Mouse (Mus musculus) stomach, embryonic 15.5 days (tissue): ENCODE data around the gene Mtmr6. TPM values are rescaled to one million over a fixed set of nuclear protein-coding genes. Genes with fewer than 3 reads are reported as not detected.

Experiments
- ATAC-seq: fragments of 200-750 bp; cut with Nextera tagmentation; 2 replicates; pipeline ENCODE4 v1.8.0; 2017; ENCODE audit warnings: low read depth, moderate number of reproducible peaks, moderate TSS enrichment; ENCODE audit not compliant: insufficient read depth, low FRiP score
- H3K27ac ChIP-seq: fragments of 300-500 bp; sonication (generic); 2 replicates; pipeline ENCODE4 v1.5.1; 2015; ENCODE audit warnings: mild to moderate bottlenecking, inconsistent platforms
- H3K27me3 ChIP-seq: fragments of 300-500 bp; sonication (generic); replicated peaks from 2 replicates; pipeline ENCODE4 v1.6.1; 2015; ENCODE audit warnings: inconsistent platforms
- H3K36me3 ChIP-seq: fragments of 300-500 bp; sonication (generic); 2 replicates; pipeline ENCODE4 v1.6.1; 2015; ENCODE audit warnings: inconsistent platforms
- H3K4me1 ChIP-seq: fragments of 300-500 bp; sonication (generic); 2 replicates; pipeline ENCODE4 v1.6.1; 2015; ENCODE audit warnings: inconsistent platforms
- H3K4me2 ChIP-seq: fragments of 300-500 bp; sonication (generic); 2 replicates; pipeline ENCODE4 v1.6.1; 2015; ENCODE audit warnings: mild to moderate bottlenecking, inconsistent platforms
- H3K4me3 ChIP-seq: fragments of 300-500 bp; sonication (generic); replicated peaks from 2 replicates; pipeline ENCODE4 v1.5.1; 2015; ENCODE audit warnings: inconsistent platforms
- H3K9ac ChIP-seq: fragments of 300-500 bp; sonication (generic); 2 replicates; pipeline ENCODE4 v1.6.1; 2015; ENCODE audit warnings: inconsistent platforms
- H3K9me3 ChIP-seq: fragments of 300-500 bp; sonication (generic); 2 replicates; pipeline ENCODE4 v1.6.1; 2016; ENCODE audit warnings: inconsistent platforms
- WGBS: fragments of 180-500 bp; shearing (Covaris S2); methylation state at CpG from one replicate; pipeline ENCODE4 v1.1.7; 2015; 5-methylcytosine and 5-hydroxymethylcytosine counted together
- polyA plus RNA-seq: library from polyadenylated mRNA; unstranded; fragments of >200 nt; fragmentation: Nextera tagmentation; extraction: Ambion mirVana; gene quantifications from 2 replicates; pipeline ENCODE4 v1.2.1, GENCODE M21; 2015

Mtmr6 gene
- polyA plus RNA-seq, 1 experiment from 2014 or later: 31.5 TPM

DNA sequence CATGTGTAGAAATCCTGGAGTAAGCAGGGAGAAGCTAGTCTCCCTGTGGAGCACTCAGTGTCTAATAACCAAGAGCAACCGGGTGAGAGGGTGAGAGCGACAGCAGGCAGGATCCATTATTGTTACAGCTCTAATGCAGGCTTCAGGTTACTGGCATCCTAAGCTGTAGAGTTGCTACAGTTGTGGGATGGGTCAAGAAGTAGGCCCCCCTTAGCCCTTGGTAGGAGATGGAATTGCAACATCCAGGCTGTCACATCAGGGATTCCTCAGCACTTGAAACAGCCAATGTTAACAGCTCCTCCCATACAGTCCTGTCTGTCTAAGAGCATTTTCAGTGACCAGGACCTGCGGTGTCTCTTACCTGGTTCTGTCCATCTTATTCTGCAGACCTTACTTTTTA lies 8.7 kb upstream of the Mtmr6 start:
- H3K4me2 ChIP-seq: no peak overlapping the region
- H3K27ac ChIP-seq: no peak overlapping the region
- H3K9ac ChIP-seq: no peak overlapping the region
- WGBS: 32% methylated on average over 3 of the region's 3 CpGs
- H3K27me3 ChIP-seq: no peaks in the 10 kb centered on the region
- no peaks in the 10 kb centered on the region for H3K9me3 ChIP-seq
- no peaks in the 10 kb centered on the region for H3K36me3 ChIP-seq
- no peak overlapping the region for H3K4me3 ChIP-seq
- H3K4me1 ChIP-seq: peaks cover 5% of the 10 kb centered on the region
- no peak for ATAC-seq

DNA sequence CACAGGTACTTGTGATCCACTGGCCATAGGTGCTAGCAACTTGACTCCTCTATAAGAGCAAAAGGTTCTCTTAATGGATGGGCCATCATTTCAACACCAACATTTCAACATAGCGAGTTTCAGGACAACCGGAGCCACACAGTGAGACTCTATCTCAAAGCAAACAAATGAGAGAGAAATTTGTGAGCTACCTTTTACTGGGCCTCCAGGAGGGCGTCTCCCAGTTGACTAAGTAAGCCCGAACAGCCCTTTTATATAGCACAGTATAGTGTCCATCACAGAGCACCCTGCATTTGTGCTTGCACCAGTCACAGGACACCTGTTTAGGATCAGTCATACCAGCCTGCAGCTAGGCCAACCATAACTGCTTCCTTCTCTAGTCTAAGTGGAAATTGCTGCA lies 7.9 kb upstream of the Mtmr6 start:
- no peaks in the 10 kb centered on the region for H3K9me3 ChIP-seq
- H3K4me2 ChIP-seq: no peak overlapping the region
- ATAC-seq: peak; percentile 53; the same call in 1 of the 2 replicates
- no peak overlapping the region for H3K27ac ChIP-seq
- H3K4me1 ChIP-seq: peaks cover 5% of the 10 kb centered on the region
- no peak overlapping the region for H3K9ac ChIP-seq
- 56% methylated on average over 4 of the region's 4 CpGs for WGBS
- no peaks in the 10 kb centered on the region for H3K27me3 ChIP-seq
- no peaks in the 10 kb centered on the region for H3K36me3 ChIP-seq
- no peak overlapping the region for H3K4me3 ChIP-seq

DNA sequence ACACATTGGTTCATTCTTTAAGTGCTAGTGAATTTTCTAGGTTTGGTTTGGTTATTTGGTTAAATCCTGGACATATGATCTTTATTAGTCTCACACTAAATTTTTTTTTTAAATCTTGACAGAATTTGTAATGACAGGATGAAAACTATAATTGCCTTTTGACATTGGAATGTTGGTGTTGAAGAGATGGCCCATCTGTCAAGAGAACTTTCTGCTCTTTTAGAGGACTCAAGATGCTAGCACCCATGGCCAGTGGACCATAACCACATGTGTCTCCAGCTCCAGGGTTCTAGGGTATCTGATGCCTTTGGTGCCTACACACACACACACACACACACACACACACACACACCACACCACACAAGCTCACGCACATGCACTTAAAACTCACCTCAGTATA lies 7.2 kb upstream of the Mtmr6 start:
- H3K4me1 ChIP-seq: no peaks in the 10 kb centered on the region
- no peaks in the 10 kb centered on the region for H3K9me3 ChIP-seq
- WGBS: 86% methylated on average over 1 of the region's 1 CpGs
- H3K36me3 ChIP-seq: no peaks in the 10 kb centered on the region
- H3K27me3 ChIP-seq: no peaks in the 10 kb centered on the region
- no peak overlapping the region for H3K4me2 ChIP-seq
- H3K4me3 ChIP-seq: no peak overlapping the region
- H3K27ac ChIP-seq: no peak overlapping the region
- no peak for ATAC-seq
- H3K9ac ChIP-seq: no peak overlapping the region

DNA sequence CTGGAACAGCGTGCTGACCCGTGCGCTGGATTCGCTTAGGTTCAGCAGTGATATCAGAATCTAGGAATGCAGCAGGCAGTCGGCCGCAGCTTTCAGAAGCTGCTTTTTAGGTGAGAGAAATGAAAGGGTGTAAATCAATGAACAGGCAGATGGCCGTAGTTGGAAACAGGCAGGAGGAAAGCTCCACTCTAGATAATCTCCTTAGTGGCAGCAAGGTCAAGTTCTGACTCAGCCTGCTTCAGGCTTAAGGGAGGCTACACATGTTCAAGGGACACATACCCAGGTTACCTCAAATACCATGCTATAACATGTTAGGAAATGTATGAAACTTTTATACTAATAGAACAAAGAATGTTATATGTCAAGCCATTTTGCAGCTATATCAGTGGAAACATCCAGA lies 2.7 kb upstream of the Mtmr6 start:
- Histone ChIP-seq H3K9ac (no peak overlapping the region), H3K27ac (no peak overlapping the region), H3K4me3 (no peak overlapping the region), H3K4me2 (no peak overlapping the region), H3K36me3 (no peaks in the 10 kb centered on the region), H3K27me3 (no peaks in the 10 kb centered on the region), H3K9me3 (no peaks in the 10 kb centered on the region), H3K4me1 (peaks cover 4% of the 10 kb centered on the region; the same call in 1 of the 2 replicates)
- no peak for ATAC-seq
- WGBS: 55% methylated on average over 7 of the region's 7 CpGs

DNA sequence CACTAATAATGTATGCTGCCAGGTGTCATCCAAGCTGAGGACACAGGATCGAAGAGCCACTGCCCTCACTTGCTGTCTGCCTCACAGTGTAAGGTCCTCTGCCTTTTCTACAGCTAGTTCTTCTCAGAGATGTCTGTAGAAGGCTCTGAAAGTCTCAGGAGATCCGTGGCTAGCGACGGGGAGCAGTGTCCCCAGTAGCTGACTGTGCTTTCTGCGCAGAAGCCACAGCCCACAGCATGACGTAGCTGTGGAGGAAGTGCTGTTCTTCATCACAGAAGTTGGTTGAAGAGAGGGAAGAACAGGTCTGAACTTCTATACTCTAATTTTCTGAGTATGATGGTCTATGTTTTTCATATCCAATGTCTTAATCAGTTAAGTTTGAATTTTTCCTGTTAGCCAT lies 4.3 kb downstream of the Mtmr6 start:
- ATAC-seq: no peak
- no peak overlapping the region for H3K27ac ChIP-seq
- H3K9ac ChIP-seq: no peak overlapping the region
- peaks cover 4% of the 10 kb centered on the region; the same call in 1 of the 2 replicates for H3K4me1 ChIP-seq
- 86% methylated on average over 6 of the region's 6 CpGs for WGBS
- no peak overlapping the region for H3K4me2 ChIP-seq
- no peaks in the 10 kb centered on the region for H3K36me3 ChIP-seq
- H3K9me3 ChIP-seq: no peaks in the 10 kb centered on the region
- no peaks in the 10 kb centered on the region for H3K27me3 ChIP-seq
- no peak overlapping the region for H3K4me3 ChIP-seq

DNA sequence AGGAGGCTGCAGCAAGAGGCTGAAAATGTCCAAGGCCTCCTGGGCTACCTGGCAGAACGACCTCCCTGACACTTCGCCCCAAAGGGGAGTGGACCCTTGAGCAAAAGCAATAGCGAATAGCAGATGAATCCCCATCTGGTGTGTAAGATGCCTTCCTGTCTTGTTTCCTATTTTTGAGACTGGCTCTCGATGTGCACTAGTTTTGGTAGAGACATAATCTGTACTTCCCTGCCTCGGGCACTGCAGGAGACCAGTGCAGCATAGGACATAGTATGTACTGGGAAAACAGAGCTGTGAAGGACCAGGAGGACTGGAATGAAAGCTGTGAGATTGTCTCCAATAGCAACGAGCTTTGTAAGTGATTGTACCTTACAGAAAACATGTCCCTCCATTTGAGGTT lies 8.3 kb downstream of the Mtmr6 start:
- H3K27ac ChIP-seq: no peak overlapping the region
- WGBS: 77% methylated on average over 6 of the region's 6 CpGs
- ATAC-seq: no peak

DNA sequence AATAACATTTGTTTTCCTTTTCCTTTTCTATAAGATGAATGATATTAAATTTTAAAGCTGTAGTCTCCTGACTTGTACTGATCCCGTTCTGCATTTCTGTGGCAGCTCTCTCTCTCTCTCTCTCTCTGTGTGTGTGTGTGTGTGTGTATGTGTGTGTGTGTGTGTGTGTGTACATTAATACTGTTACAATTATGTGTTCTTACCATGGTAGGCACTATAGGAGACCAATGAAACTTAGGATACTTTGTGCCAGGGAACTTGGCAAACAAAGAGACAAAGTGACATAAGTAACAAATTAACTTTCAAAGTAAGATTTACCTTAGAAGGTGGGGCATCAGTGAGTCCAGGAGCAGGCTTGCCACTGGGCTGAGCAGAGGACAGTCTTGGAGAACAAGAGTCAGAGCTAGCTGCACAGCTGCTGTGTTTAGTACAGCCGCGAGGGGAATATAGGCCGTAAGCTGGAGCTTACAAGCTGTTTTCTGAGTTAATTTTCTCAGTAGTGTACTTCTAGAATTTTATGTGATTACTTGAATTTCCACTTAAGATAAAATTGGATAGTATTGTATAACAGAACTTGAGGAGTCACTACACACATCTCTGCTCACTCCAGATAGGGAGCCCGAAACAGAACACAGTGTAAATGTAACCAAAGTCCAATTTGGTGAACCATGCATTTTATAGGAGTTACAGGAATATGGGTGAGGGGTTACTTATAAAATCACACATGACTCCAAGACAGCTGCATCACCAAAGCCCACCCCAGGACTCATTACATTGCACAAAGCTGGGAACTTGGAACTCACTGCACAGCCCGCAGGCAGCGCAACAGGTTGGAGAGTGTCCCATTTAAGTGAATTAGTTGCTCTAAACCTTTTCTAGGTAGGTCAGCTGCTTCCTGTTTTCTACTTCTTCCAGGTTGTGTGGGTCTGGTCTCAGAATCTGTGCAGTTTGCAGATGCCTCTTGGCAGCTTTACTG lies 10.6 kb downstream of the Mtmr6 start:
- Histone ChIP-seq H3K27ac (peak overlapping the region; percentile 17; the same call in 1 of the 2 replicates), H3K36me3 (no peaks in the 10 kb centered on the region), H3K4me1 (no peaks in the 10 kb centered on the region), H3K4me3 (no peak overlapping the region), H3K4me2 (no peak overlapping the region), H3K9me3 (no peaks in the 10 kb centered on the region), H3K27me3 (no peaks in the 10 kb centered on the region), H3K9ac (no peak overlapping the region)
- 75% methylated on average over 7 of the region's 7 CpGs for WGBS
- peak; percentile 86 for ATAC-seq

More for the DNA sequence above, 8.3 kb downstream of the Mtmr6 start:
- H3K4me3 ChIP-seq: no peak overlapping the region
- no peaks in the 10 kb centered on the region for H3K27me3 ChIP-seq
- H3K4me2 ChIP-seq: no peak overlapping the region
- no peak overlapping the region for H3K9ac ChIP-seq
- H3K4me1 ChIP-seq: no peaks in the 10 kb centered on the region
- no peaks in the 10 kb centered on the region for H3K9me3 ChIP-seq
- H3K36me3 ChIP-seq: no peaks in the 10 kb centered on the region

DNA sequence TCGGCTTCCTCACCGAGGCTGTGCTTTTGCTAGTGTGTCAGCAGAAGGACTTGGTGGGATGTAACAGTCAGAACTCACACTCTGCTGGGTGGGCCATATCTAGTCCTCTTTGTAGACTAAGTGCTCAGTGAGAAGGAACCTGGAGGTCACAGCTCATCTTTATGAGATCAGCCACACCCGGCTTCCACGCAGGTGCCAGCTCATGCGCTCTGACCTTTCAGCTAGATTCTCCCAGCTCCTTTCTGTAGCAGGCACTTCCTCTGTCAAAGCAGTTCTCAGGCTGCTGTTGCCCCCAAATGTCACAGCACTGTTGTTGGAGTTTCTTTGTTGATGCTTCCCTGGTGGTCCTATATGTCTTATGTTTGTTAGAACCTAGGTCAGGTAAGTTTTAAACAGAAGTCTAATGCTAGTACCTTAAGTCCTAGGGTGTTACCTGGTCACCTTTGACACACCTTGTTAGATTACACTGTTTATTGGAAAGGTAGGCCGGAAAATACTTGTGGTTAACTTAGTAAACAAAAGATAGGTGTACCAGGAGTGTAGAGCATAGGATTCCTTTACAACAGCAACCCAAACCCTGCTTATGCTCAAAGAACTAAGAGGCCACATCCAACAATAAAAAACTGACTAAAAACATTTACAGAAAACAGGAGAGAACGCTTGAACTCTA lies 21.3 kb downstream of the Mtmr6 start:
- no peaks in the 10 kb centered on the region for H3K27me3 ChIP-seq
- H3K9me3 ChIP-seq: no peaks in the 10 kb centered on the region
- H3K9ac ChIP-seq: no peak overlapping the region
- H3K27ac ChIP-seq: no peak overlapping the region
- no peak overlapping the region for H3K4me3 ChIP-seq
- whole genome bisulfite sequencing: 76% methylated on average over 7 of the region's 7 CpGs
- H3K36me3 ChIP-seq: peaks cover 23% of the 10 kb centered on the region; the same call in 1 of the 2 replicates
- ATAC-seq: no peak
- H3K4me2 ChIP-seq: no peak overlapping the region
- no peaks in the 10 kb centered on the region for H3K4me1 ChIP-seq

DNA sequence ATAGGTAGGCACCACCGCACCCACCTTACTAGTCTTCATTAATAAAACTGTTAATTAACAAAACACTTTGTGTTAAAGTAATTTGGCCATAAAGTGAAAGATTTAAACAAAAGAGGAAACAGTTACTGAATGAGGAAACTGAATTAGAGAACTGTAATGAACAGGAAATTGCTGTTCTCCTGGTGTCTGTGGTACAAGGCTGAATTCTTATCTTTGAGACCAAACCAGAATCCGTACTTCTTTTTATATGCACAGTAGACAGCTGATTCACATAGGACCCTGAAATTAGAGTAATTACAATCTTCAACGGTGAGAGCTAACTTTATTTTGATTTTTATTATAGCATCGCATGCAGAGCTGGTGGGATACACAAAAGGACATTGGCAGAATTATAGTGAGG lies 25.3 kb downstream of the Mtmr6 start:
- 84% methylated on average over 4 of the region's 4 CpGs for WGBS
- no peaks in the 10 kb centered on the region for H3K27me3 ChIP-seq

DNA sequence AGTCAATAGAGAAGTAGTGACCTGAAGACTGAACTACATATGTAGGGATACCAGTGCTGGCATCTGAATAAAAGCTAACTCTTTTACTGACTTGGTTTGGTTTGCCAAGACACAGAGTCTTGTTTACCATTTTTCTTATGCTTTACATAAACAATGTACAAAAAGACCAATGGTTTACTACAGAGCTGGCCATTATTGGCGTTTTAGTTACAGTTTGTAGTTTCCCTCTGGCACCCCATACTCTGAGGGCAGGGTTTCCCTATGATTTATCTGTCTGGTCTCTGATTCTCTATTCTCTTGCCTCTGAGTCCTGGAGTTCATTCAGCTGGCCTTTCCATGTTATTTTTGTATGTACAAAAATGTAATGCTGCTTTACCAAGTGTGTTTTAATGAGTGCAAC lies 30.5 kb downstream of the Mtmr6 start:
- ATAC-seq: no peak
- no peaks in the 10 kb centered on the region for H3K9me3 ChIP-seq
- peaks cover 20% of the 10 kb centered on the region; the same call in 1 of the 2 replicates for H3K36me3 ChIP-seq
- no peaks in the 10 kb centered on the region for H3K4me1 ChIP-seq
- no peak overlapping the region for H3K4me2 ChIP-seq
- WGBS: 44% methylated on average over 1 of the region's 1 CpGs
- no peak overlapping the region for H3K4me3 ChIP-seq
- H3K27me3 ChIP-seq: no peaks in the 10 kb centered on the region
- no peak overlapping the region for H3K9ac ChIP-seq
- no peak overlapping the region for H3K27ac ChIP-seq

More for the DNA sequence above, 25.3 kb downstream of the Mtmr6 start:
- H3K27ac ChIP-seq: no peak overlapping the region
- H3K4me2 ChIP-seq: no peak overlapping the region
- H3K9ac ChIP-seq: no peak overlapping the region
- no peak overlapping the region for H3K4me3 ChIP-seq
- H3K36me3 ChIP-seq: peaks cover 26% of the 10 kb centered on the region; the same call in 1 of the 2 replicates
- no peak for ATAC-seq
- H3K4me1 ChIP-seq: no peaks in the 10 kb centered on the region
- no peaks in the 10 kb centered on the region for H3K9me3 ChIP-seq

DNA sequence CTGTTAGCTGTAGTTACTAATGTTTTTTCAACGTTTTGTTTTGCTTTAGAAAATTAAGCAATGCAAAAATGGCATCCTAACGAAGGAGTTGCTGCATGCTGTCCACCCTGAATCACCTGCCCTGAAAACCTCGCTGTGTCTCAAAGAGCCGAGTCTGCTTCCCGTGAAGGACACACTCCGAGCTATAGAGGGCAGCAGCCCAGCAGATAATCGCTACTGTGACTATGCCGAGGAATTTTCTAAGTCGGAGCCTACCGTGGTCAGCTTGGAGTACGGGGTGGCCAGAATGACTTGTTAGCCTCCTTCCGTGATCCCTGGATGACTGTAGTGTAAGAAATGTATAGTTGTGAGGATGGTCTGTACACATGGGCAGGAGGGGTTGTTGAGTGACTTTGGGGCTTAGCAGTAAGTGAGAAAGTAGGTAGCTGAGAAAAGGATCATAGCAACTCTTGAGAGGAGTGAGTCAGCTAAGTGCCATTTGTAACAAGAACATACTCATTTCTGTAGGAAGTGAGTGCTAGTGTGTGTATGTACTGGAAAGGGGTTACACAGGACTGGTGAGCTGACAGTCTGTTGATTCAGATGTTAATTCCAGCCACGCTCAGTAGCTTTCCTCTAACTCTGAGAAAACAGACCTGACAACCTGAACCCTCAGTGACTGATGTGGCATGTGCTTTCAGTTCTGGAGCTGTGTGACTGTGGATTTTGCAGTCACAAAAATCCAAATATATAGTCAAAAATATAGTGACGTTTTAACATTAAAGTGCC lies 35.4 kb downstream of the Mtmr6 start:
- no peak overlapping the region for H3K4me3 ChIP-seq
- no peak overlapping the region for H3K9ac ChIP-seq
- H3K4me1 ChIP-seq: no peaks in the 10 kb centered on the region
- H3K27ac ChIP-seq: no peak overlapping the region
- peaks cover 14% of the 10 kb centered on the region; the same call in 1 of the 2 replicates for H3K36me3 ChIP-seq
- H3K27me3 ChIP-seq: no peaks in the 10 kb centered on the region
- 71% methylated on average over 14 of the region's 14 CpGs for WGBS
- no peak overlapping the region for H3K4me2 ChIP-seq
- H3K9me3 ChIP-seq: no peaks in the 10 kb centered on the region
- no peak for ATAC-seq
